Comparison of ENCODE assay signal across 25 mouse cellular contexts in genomic region chr11:59136994-59137706, GRCm38 (mm10). TPM values are rescaled to one million over a fixed set of nuclear protein-coding genes. Genes with fewer than 3 reads are reported as not detected.
DNase-seq lines count a peak whose midpoint lies in the region; ATAC-seq and TF ChIP-seq lines count a peak whose summit lies in the region.
"Had no signal": no experiment of that assay in that cellular context is flagged by ENCODE, and none has a peak within 500 bp of the region (broad histone marks: within the 10 kb centered on the region; RNA-seq: fewer than 3 reads in every experiment).

No protein-coding gene starts in this region.

- DNase-seq in heart, adult 11 months = peak; percentile 92
- no peak for DNase-seq in heart, adult 9 months (ENCODE audit: low spot score in 2 of 2)
- peak; percentile 29 for DNase-seq in retina, postnatal 1 day
- no peak for DNase-seq in retina, embryonic 14.5 days (ENCODE audit: low spot score)
- peak; percentile 76 for DNase-seq in skeletal muscle tissue, adult 2 months (ENCODE audit: low read depth, low spot score)
- DNase-seq: adrenal gland, adult 2 months; B cell, adult 2 months; cerebellum, adult 11-12 months; cerebellum, postnatal 14 days; kidney, adult 2 months; layer of hippocampus, adult 9-11 months; lung, embryonic 14.5 days; thymus, adult 2 months had no signal

- 44% methylated on average over 12 of the region's 12 CpGs for WGBS in heart, embryonic 14.5 days
- 79% methylated on average over 12 of the region's 12 CpGs for WGBS in intestine, postnatal 0 days

- TF ChIP-seq CTCF in intestine, postnatal 0 days (IDR thresholded peaks at IDR 0.05; ENCODE audit: low read depth) = no peak

- H3K4me1 ChIP-seq in heart, embryonic 14.5 days (ENCODE audit: control insufficient read depth in 2 of 2, insufficient read depth in 2 of 2, low read length in 2 of 2) = peaks cover 45 to 49% of the 10 kb centered on the region in 2 experiments
- no peaks in the 10 kb centered on the region for H3K4me1 ChIP-seq in intestine, postnatal 0 days (replicated peaks; ENCODE audit: control insufficient read depth, insufficient read depth, low read length)

- peak overlapping the region; percentile 96 to 98 for H3K27ac ChIP-seq in heart, embryonic 14.5 days (replicated peaks in 1 of 2; ENCODE audit: control insufficient read depth in 1 of 2, insufficient read depth in 1 of 2, low read depth in 2 of 2, low read length in 2 of 2)
- H3K27ac ChIP-seq in intestine, postnatal 0 days (ENCODE audit: low read depth, low read length) = no peak overlapping the region
- H3K27ac ChIP-seq: embryonic facial prominence, embryonic 13.5 days; forebrain, embryonic 13.5 days; hindbrain, embryonic 13.5 days; kidney, postnatal 0 days; limb, embryonic 15.5 days; liver, embryonic 14.5 days; midbrain, embryonic 12.5 days; stomach, embryonic 15.5 days had no signal

- peak overlapping the region; percentile 46 to 47 for H3K4me3 ChIP-seq in heart, embryonic 14.5 days (ENCODE audit: control insufficient read depth in 1 of 2, insufficient read depth in 1 of 2, low read depth in 1 of 2, low read length in 2 of 2)
- H3K4me3 ChIP-seq in intestine, postnatal 0 days (ENCODE audit: low read depth, low read length) = no peak overlapping the region
- H3K4me3 ChIP-seq: embryonic facial prominence, embryonic 13.5 days; forebrain, embryonic 13.5 days; hindbrain, embryonic 13.5 days; limb, embryonic 15.5 days; midbrain, embryonic 12.5 days; stomach, embryonic 15.5 days had no signal

- peaks cover 33% of the 10 kb centered on the region for H3K36me3 ChIP-seq in heart, embryonic 14.5 days (ENCODE audit: control insufficient read depth, insufficient read depth, low read length)
- H3K36me3 ChIP-seq in intestine, postnatal 0 days (ENCODE audit: control insufficient read depth, insufficient read depth) = no peaks in the 10 kb centered on the region
- H3K36me3 ChIP-seq: embryonic facial prominence, embryonic 13.5 days; G1E; hindbrain, embryonic 13.5 days; limb, embryonic 15.5 days; midbrain, embryonic 12.5 days; stomach, embryonic 15.5 days had no signal

- H3K27me3 ChIP-seq in heart, embryonic 14.5 days (ENCODE audit: control insufficient read depth, insufficient read depth, low read length) = peaks cover 37% of the 10 kb centered on the region
- peaks cover 51% of the 10 kb centered on the region for H3K27me3 ChIP-seq in intestine, postnatal 0 days (replicated peaks; ENCODE audit: control insufficient read depth, insufficient read depth, low read length)

- no peak for ATAC-seq in heart, embryonic 14.5 days (ENCODE audit: insufficient number of reproducible peaks, insufficient read depth, low FRiP score, low read depth)
- no peak for ATAC-seq in intestine, postnatal 0 days
- ATAC-seq: forebrain, embryonic 13.5 days had no signal

- peak overlapping the region; percentile 84 for H3K9ac ChIP-seq in heart, embryonic 14.5 days (ENCODE audit: low read length)
- no peak overlapping the region for H3K9ac ChIP-seq in intestine, postnatal 0 days (ENCODE audit: low read depth, low read length)
- H3K9ac ChIP-seq: embryonic facial prominence, embryonic 13.5 days; forebrain, embryonic 13.5 days; hindbrain, embryonic 13.5 days; limb, embryonic 15.5 days; liver, embryonic 14.5 days; lung, embryonic 14.5 days; midbrain, embryonic 12.5 days; stomach, embryonic 15.5 days had no signal

- H3K9me3 ChIP-seq in heart, embryonic 14.5 days (ENCODE audit: control insufficient read depth, low read length) = no peaks in the 10 kb centered on the region
- no peaks in the 10 kb centered on the region for H3K9me3 ChIP-seq in intestine, postnatal 0 days (ENCODE audit: control insufficient read depth)
- H3K9me3 ChIP-seq: embryonic facial prominence, embryonic 13.5 days; forebrain, embryonic 13.5 days; hindbrain, embryonic 13.5 days; limb, embryonic 15.5 days; midbrain, embryonic 12.5 days; stomach, embryonic 15.5 days had no signal

- peak overlapping the region; percentile 75 for H3K4me2 ChIP-seq in heart, embryonic 14.5 days (ENCODE audit: low read length)
- no peak overlapping the region for H3K4me2 ChIP-seq in intestine, postnatal 0 days (replicated peaks; ENCODE audit: low read depth)
- H3K4me2 ChIP-seq: embryonic facial prominence, embryonic 13.5 days; forebrain, embryonic 13.5 days; hindbrain, embryonic 13.5 days; limb, embryonic 15.5 days; lung, embryonic 14.5 days; midbrain, embryonic 12.5 days; stomach, embryonic 15.5 days had no signal

RNA-seq across cellular contexts. Expression of gene Obscn, which starts 0.9 kb away (rescaled TPM):
- polyA plus RNA-seq in heart, embryonic 14.5 days (2014; fragmentation: Nextera tagmentation; extraction: Ambion mirVana) = 69.1 and 69.4 TPM in 2 replicates
- polyA plus RNA-seq in intestine, postnatal 0 days (2015; fragmentation: Nextera tagmentation; extraction: Ambion mirVana) = 0.16 and 0.23 TPM in 2 replicates

RNA-seq across cellular contexts. Expression of gene Iba57, which starts 26.4 kb away (rescaled TPM):
- polyA plus RNA-seq in heart, embryonic 14.5 days (2014; fragmentation: Nextera tagmentation; extraction: Ambion mirVana) = 4.6 and 4.9 TPM in 2 replicates
- 3.4 and 4.1 TPM in 2 replicates for polyA plus RNA-seq in intestine, postnatal 0 days (2015; fragmentation: Nextera tagmentation; extraction: Ambion mirVana)

RNA-seq across cellular contexts. Expression of gene Gjc2, which starts 45.9 kb away (rescaled TPM):
- polyA plus RNA-seq in heart, embryonic 14.5 days (2014; fragmentation: Nextera tagmentation; extraction: Ambion mirVana) = 0.23 and 0.39 TPM in 2 replicates
- 2.2 and 2.3 TPM in 2 replicates for polyA plus RNA-seq in intestine, postnatal 0 days (2015; fragmentation: Nextera tagmentation; extraction: Ambion mirVana)
- polyA plus RNA-seq: forebrain, embryonic 13.5 days; G1E; neural tube, embryonic 11.5 days had no signal

RNA-seq across cellular contexts. Expression of gene Guk1, which starts 54.9 kb away (rescaled TPM):
- 133 and 136 TPM in 2 replicates for polyA plus RNA-seq in heart, embryonic 14.5 days (2014; fragmentation: Nextera tagmentation; extraction: Ambion mirVana)
- polyA plus RNA-seq in intestine, postnatal 0 days (2015; fragmentation: Nextera tagmentation; extraction: Ambion mirVana) = 110 and 119 TPM in 2 replicates

Comparison
In these comparisons a context has a peak if more than half of its experiments do, and no peak if none do; other contexts are left out.
1. DNase-seq: peak in heart, adult 11 months (single experiment), retina, postnatal 1 day (single experiment) and skeletal muscle tissue, adult 2 months (single experiment); none in heart, adult 9 months (0 of 2) and retina, embryonic 14.5 days (single experiment).
2. RNA of gene Obscn, which starts 0.9 kb away (polyA plus RNA-seq): 69.1 to 69.4 TPM in heart, embryonic 14.5 days; 0.16 to 0.23 TPM in intestine, postnatal 0 days; every median in the first group is over 10 times any median in the second.